Mouse (Mus musculus) lung, postnatal 0 days (tissue): Measurements from ENCODE around the gene Fam241b. TPM values are rescaled to one million over a fixed set of nuclear protein-coding genes. Genes with fewer than 3 reads are reported as not detected.
A peak's percentile ranks its signal among the peaks of the same experiment; 100 is the strongest.

Experiments used
- ATAC-seq: fragments of 200-750 bp; cut with Nextera tagmentation; 2 replicates; pipeline ENCODE4 v1.8.0; 2017; ENCODE audit warnings: moderate library complexity
- DNase-seq: peaks from one replicate; pipeline ENCODE4 v3.0.0-alpha.2; 2016; ENCODE audit warnings: low spot score
- H3K27ac ChIP-seq: fragments of 300-500 bp; sonication (generic); 2 replicates; pipeline ENCODE4 v1.5.1; 2014; ENCODE audit warnings: antibody characterized with exemption, mild to moderate bottlenecking, low read length, mixed read lengths
- H3K27me3 ChIP-seq: fragments of 300-500 bp; sonication (generic); replicated peaks from 2 replicates; pipeline ENCODE4 v1.6.1; 2014; ENCODE audit warnings: low read length, mixed read lengths; ENCODE audit not compliant: insufficient read depth
- H3K36me3 ChIP-seq: fragments of 300-500 bp; sonication (generic); 2 replicates; pipeline ENCODE4 v1.6.1; 2014; ENCODE audit warnings: low read length, mixed read lengths; ENCODE audit not compliant: insufficient read depth
- H3K4me1 ChIP-seq: fragments of 300-500 bp; sonication (generic); 2 replicates; pipeline ENCODE4 v1.6.1; 2014; ENCODE audit warnings: antibody characterized with exemption, low read depth, low read length, mixed read lengths; ENCODE audit not compliant: insufficient read depth
- H3K4me2 ChIP-seq: fragments of 300-500 bp; sonication (generic); replicated peaks from 2 replicates; pipeline ENCODE4 v1.6.1; 2014; ENCODE audit warnings: low read depth, mild to moderate bottlenecking, low read length, moderate library complexity, mixed read lengths
- H3K4me3 ChIP-seq: fragments of 300-500 bp; sonication (generic); 2 replicates; pipeline ENCODE4 v1.5.1; 2014; ENCODE audit warnings: low read depth, low read length
- H3K9ac ChIP-seq: fragments of 300-500 bp; sonication (generic); replicated peaks from 2 replicates; pipeline ENCODE4 v1.6.1; 2014; ENCODE audit warnings: low read depth, mild to moderate bottlenecking
- H3K9me3 ChIP-seq: fragments of 300-500 bp; sonication (generic); 2 replicates; pipeline ENCODE4 v1.6.1; 2016; ENCODE audit warnings: low read length, mixed read lengths
- CTCF ChIP-seq: IDR thresholded peaks from 2 replicates; pipeline ENCODE4 v1.5.1; 2016; ENCODE audit warnings: antibody characterized with exemption, mild to moderate bottlenecking
- EP300 ChIP-seq: IDR thresholded peaks from 2 replicates; pipeline ENCODE4 v1.6.1; 2016; ENCODE audit warnings: antibody characterized with exemption, mild to moderate bottlenecking, control low read depth
- WGBS: fragments of 180-500 bp; shearing (Covaris S2); extraction: QIAGEN DNeasy Blood & Tissue Kit; methylation state at CpG from one replicate; pipeline ENCODE4 v1.1.7; 2014; 5-methylcytosine and 5-hydroxymethylcytosine counted together
- polyA plus RNA-seq: library from polyadenylated mRNA; unstranded; fragments of >200 nt; fragmentation: Nextera tagmentation; extraction: Ambion mirVana; gene quantifications from 2 replicates; pipeline ENCODE4 v1.2.1, GENCODE M21; 2015

Fam241b gene
- polyA plus RNA-seq, 1 experiment from 2014 or later: 16.8 TPM

GRCm38 (mm10) chr10:62172841-62173553, 29.3 kb upstream of the Fam241b start:
- no peak overlapping the region for H3K4me3 ChIP-seq
- H3K4me1 ChIP-seq: no peaks in the 10 kb centered on the region
- ATAC-seq: no peak
- TF ChIP-seq CTCF (no peak), EP300 (no peak)
- no peak overlapping the region for H3K4me2 ChIP-seq
- no peaks in the 10 kb centered on the region for H3K36me3 ChIP-seq
- H3K27me3 ChIP-seq: no peaks in the 10 kb centered on the region
- no peak for DNase-seq
- H3K9ac ChIP-seq: no peak overlapping the region
- WGBS: 11% methylated on average over 9 of the region's 9 CpGs
- H3K9me3 ChIP-seq: no peaks in the 10 kb centered on the region
- H3K27ac ChIP-seq: no peak overlapping the region

- no peaks in the 10 kb centered on the region for H3K27me3 ChIP-seq
- no peak overlapping the region for H3K4me2 ChIP-seq
- no peak for TF ChIP-seq CTCF
- TF ChIP-seq EP300: no peak
- H3K36me3 ChIP-seq: no peaks in the 10 kb centered on the region
- ATAC-seq: no peak
- no peak for DNase-seq
- 35% methylated on average over 10 of the region's 10 CpGs for WGBS
- no peak overlapping the region for H3K27ac ChIP-seq
- H3K9me3 ChIP-seq: no peaks in the 10 kb centered on the region
- no peak overlapping the region for H3K4me3 ChIP-seq
- no peaks in the 10 kb centered on the region for H3K4me1 ChIP-seq
- no peak overlapping the region for H3K9ac ChIP-seq
Observed at GRCm38 (mm10) chr10:62162410-62162809, 18.7 kb upstream of the Fam241b start.

GRCm38 (mm10) chr10:62149929-62150328, 6.2 kb upstream of the Fam241b start:
- Histone ChIP-seq H3K4me1 (no peaks in the 10 kb centered on the region), H3K4me3 (no peak overlapping the region)
- 56% methylated on average over 7 of the region's 7 CpGs for WGBS

GRCm38 (mm10) chr10:62147466-62148248, 3.9 kb upstream of the Fam241b start:
- DNase-seq: no peak
- Histone ChIP-seq H3K9ac (no peak overlapping the region), H3K36me3 (no peaks in the 10 kb centered on the region), H3K27me3 (no peaks in the 10 kb centered on the region), H3K4me3 (no peak overlapping the region), H3K27ac (no peak overlapping the region), H3K4me1 (no peaks in the 10 kb centered on the region), H3K9me3 (no peaks in the 10 kb centered on the region), H3K4me2 (no peak overlapping the region)
- ATAC-seq: no peak
- 50% methylated on average over 12 of the region's 12 CpGs for WGBS
- TF ChIP-seq CTCF (no peak), EP300 (no peak)

More at GRCm38 (mm10) chr10:62149929-62150328, 6.2 kb upstream of the Fam241b start:
- ATAC-seq: no peak
- TF ChIP-seq CTCF (no peak), EP300 (no peak)
- Histone ChIP-seq H3K9me3 (no peaks in the 10 kb centered on the region), H3K36me3 (no peaks in the 10 kb centered on the region), H3K27ac (no peak overlapping the region), H3K27me3 (no peaks in the 10 kb centered on the region), H3K9ac (no peak overlapping the region), H3K4me2 (no peak overlapping the region)
- no peak for DNase-seq

GRCm38 (mm10) chr10:62145957-62146356, 2.2 kb upstream of the Fam241b start:
- Histone ChIP-seq H3K27ac (no peak overlapping the region), H3K9ac (no peak overlapping the region), H3K9me3 (no peaks in the 10 kb centered on the region), H3K4me3 (no peak overlapping the region), H3K4me2 (no peak overlapping the region), H3K4me1 (no peaks in the 10 kb centered on the region), H3K36me3 (no peaks in the 10 kb centered on the region), H3K27me3 (no peaks in the 10 kb centered on the region)
- DNase-seq (no peak), ATAC-seq (no peak)
- WGBS: 85% methylated on average over 5 of the region's 5 CpGs
- TF ChIP-seq EP300: no peak
- no peak for TF ChIP-seq CTCF

- Histone ChIP-seq H3K4me1 (no peaks in the 10 kb centered on the region), H3K27ac (no peak overlapping the region), H3K9me3 (no peaks in the 10 kb centered on the region), H3K9ac (no peak overlapping the region), H3K4me2 (no peak overlapping the region), H3K27me3 (peaks cover 28% of the 10 kb centered on the region), H3K36me3 (no peaks in the 10 kb centered on the region), H3K4me3 (no peak overlapping the region)
- ATAC-seq (no peak), DNase-seq (peak; percentile 39)
- no peak for TF ChIP-seq EP300
- TF ChIP-seq CTCF: no peak
- 5% methylated on average over 3 of the region's 3 CpGs for WGBS
Observed at GRCm38 (mm10) chr10:62138040-62138439, 5.7 kb downstream of the Fam241b start.
